ENCODE assay signal across 7 mouse cellular contexts in genomic region chr17:31019505-31019904, GRCm38 (mm10). TPM values are rescaled to one million over a fixed set of nuclear protein-coding genes. Genes with fewer than 3 reads are reported as not detected.
DNase-seq lines count a peak whose midpoint lies in the region.

No protein-coding gene starts in this region.

- WGBS in large intestine, adult 2 months: 6% methylated on average over 2 of the region's 2 CpGs

- DNase-seq in urinary bladder, postnatal 25 days (ENCODE audit: low spot score): peak; percentile 62
- no peak for DNase-seq in urinary bladder, adult 2 months (ENCODE audit: low spot score)
- peak; percentile 60 for DNase-seq in adrenal gland, postnatal 25 days
- peak; percentile 51 for DNase-seq in embryo, embryonic 11.5 days (ENCODE audit: low read depth, low spot score)
- peak; percentile 57 for DNase-seq in large intestine, adult 2 months (ENCODE audit: low read depth, low spot score)
- DNase-seq in lung, postnatal 10 days: peak; percentile 68
- peak; percentile 61 to 77 for DNase-seq in spleen, postnatal 10 days (ENCODE audit: low spot score in 2 of 2)

RNA-seq across cellular contexts. Expression of gene Abcg1, which starts 38.0 kb away (rescaled TPM):
- polyA plus RNA-seq in urinary bladder, adult 2 months (2012; rRNA removed): 7.4 and 9.9 TPM in 2 replicates
- total RNA-seq in adrenal gland, postnatal 25 days (2021): 5.6 and 15.8 TPM in 2 replicates
- 3.2 and 3.4 TPM in 2 replicates for polyA plus RNA-seq in large intestine, adult 2 months (2012; rRNA removed)
